Mouse (Mus musculus): ENCODE measurements at regions not wholly inside any gene's neighbourhood (a gene's known extent, or its start where the extent isn't known, plus 50 kb on each side); places are given as distances from the start of the nearest gene placed in this dataset.

- H3K36me3 ChIP-seq (ENCODE audit: control insufficient read depth, insufficient read depth), result no peaks in the 10 kb centered on the region
- H3K4me2 ChIP-seq (ENCODE audit: low read depth), result peak overlapping the region; percentile 32
- H3K4me3 ChIP-seq, result no peak overlapping the region
- no peaks in the 10 kb centered on the region for H3K79me2 ChIP-seq (ENCODE audit: control insufficient read depth, insufficient read depth)
- no peaks in the 10 kb centered on the region for H3K27me3 ChIP-seq (ENCODE audit: control insufficient read depth, insufficient read depth, insufficient read length)
- TF ChIP-seq MYOG (IDR thresholded peaks at IDR 0.05; ENCODE audit: control insufficient read depth in 1 of 3, insufficient read depth in 1 of 3, insufficient read length in 2 of 3, low read depth in 2 of 3) (no peak), MYOD1 (IDR thresholded peaks at IDR 0.05; ENCODE audit: control insufficient read depth in 1 of 3, insufficient read length in 2 of 3, low read depth in 2 of 3) (no peak), MAX (IDR thresholded peaks at IDR 0.05; ENCODE audit: low read depth) (no peak), USF1 (IDR thresholded peaks at IDR 0.05; ENCODE audit: low read depth) (no peak), CEBPB (IDR thresholded peaks at IDR 0.05; ENCODE audit: insufficient read depth, poor library complexity, severe bottlenecking) (no peak), SRF (IDR thresholded peaks at IDR 0.05; ENCODE audit: control insufficient read depth, insufficient read length, low read depth) (no peak), POLR2AphosphoS2 (IDR thresholded peaks at IDR 0.05; ENCODE audit: insufficient read length, low read depth) (no peak), POLR2A (IDR thresholded peaks at IDR 0.05; ENCODE audit: insufficient read length, low read depth) (no peak), TCF12 (IDR thresholded peaks at IDR 0.05; ENCODE audit: insufficient read depth, poor library complexity, severe bottlenecking) (no peak), REST (IDR thresholded peaks at IDR 0.05; ENCODE audit: insufficient read depth, insufficient read length) (no peak), E2F4 (IDR thresholded peaks at IDR 0.05; ENCODE audit: insufficient read depth) (no peak), TCF3 (IDR thresholded peaks at IDR 0.05; ENCODE audit: insufficient read length, low read depth) (no peak)
- no peak overlapping the region for H3ac ChIP-seq (ENCODE audit: control insufficient read depth, insufficient read length)
Observed at GRCm38 (mm10) chr14:47863701-47864100, 215.5 kb downstream of the Ktn1 start.

GRCm38 (mm10) chr14:47867017-47867416 lies 218.8 kb downstream of the Ktn1 start:
- Histone ChIP-seq H3ac (ENCODE audit: control insufficient read depth, insufficient read length) (no peak overlapping the region), H3K79me2 (ENCODE audit: control insufficient read depth, insufficient read depth) (no peaks in the 10 kb centered on the region), H3K4me3 (no peak overlapping the region), H3K36me3 (ENCODE audit: control insufficient read depth, insufficient read depth) (no peaks in the 10 kb centered on the region), H3K4me2 (ENCODE audit: low read depth) (no peak overlapping the region), H3K27me3 (ENCODE audit: control insufficient read depth, insufficient read depth, insufficient read length) (no peaks in the 10 kb centered on the region)
- TF ChIP-seq REST (IDR thresholded peaks at IDR 0.05; ENCODE audit: insufficient read depth, insufficient read length) (peak; percentile 57), POLR2A (IDR thresholded peaks at IDR 0.05; ENCODE audit: insufficient read length, low read depth) (no peak)

DNA sequence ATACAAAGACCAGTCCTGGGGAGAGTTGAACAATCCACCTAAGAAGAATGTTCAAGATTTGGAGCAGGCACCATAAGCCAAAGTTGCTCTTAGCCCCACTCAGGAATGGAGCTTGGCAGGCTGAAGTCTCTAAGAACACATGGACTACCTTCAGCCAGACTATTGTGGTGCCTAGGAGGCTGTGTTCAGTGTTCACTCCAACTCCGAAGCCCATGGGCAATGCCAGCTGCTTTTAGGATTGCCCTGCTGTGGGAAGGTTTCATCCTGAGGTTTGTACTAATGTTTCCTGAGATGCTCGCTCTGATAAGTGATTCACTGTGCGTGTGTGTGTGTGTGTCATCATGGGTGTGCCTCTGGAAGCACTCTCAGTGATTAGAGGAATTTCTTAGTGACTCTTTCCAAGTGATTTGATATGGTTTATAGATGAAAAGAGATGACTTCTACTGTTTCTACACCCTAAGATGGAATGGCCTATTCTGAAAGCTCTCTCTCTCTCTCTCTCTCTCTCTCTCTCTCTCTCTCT lies 220.1 kb downstream of the Ktn1 start:
- Histone ChIP-seq H3K36me3 (ENCODE audit: control insufficient read depth, insufficient read depth) (no peaks in the 10 kb centered on the region), H3K4me2 (ENCODE audit: low read depth) (peak overlapping the region; percentile 41), H3K79me2 (ENCODE audit: control insufficient read depth, insufficient read depth) (no peaks in the 10 kb centered on the region), H3K27me3 (ENCODE audit: control insufficient read depth, insufficient read depth, insufficient read length) (no peaks in the 10 kb centered on the region), H3ac (ENCODE audit: control insufficient read depth, insufficient read length) (no peak overlapping the region), H3K4me3 (no peak overlapping the region)
- TF ChIP-seq CEBPB (IDR thresholded peaks at IDR 0.05; ENCODE audit: insufficient read depth, poor library complexity, severe bottlenecking), result no peak
- peak in 1 of 3 experiments; percentile 57 for TF ChIP-seq MYOD1 (IDR thresholded peaks at IDR 0.05; ENCODE audit: control insufficient read depth in 1 of 3, insufficient read length in 2 of 3, low read depth in 2 of 3)

- Histone ChIP-seq H3K79me2 (ENCODE audit: control insufficient read depth, insufficient read depth) (no peaks in the 10 kb centered on the region), H3K4me3 (no peak overlapping the region), H3K4me2 (ENCODE audit: low read depth) (no peak overlapping the region), H3ac (ENCODE audit: control insufficient read depth, insufficient read length) (no peak overlapping the region), H3K27me3 (ENCODE audit: control insufficient read depth, insufficient read depth, insufficient read length) (no peaks in the 10 kb centered on the region), H3K36me3 (ENCODE audit: control insufficient read depth, insufficient read depth) (no peaks in the 10 kb centered on the region)
- TF ChIP-seq POLR2A (IDR thresholded peaks at IDR 0.05; ENCODE audit: insufficient read length, low read depth) (no peak), MYOG (IDR thresholded peaks at IDR 0.05; ENCODE audit: control insufficient read depth in 1 of 3, insufficient read depth in 1 of 3, insufficient read length in 2 of 3, low read depth in 2 of 3) (no peak), TCF3 (IDR thresholded peaks at IDR 0.05; ENCODE audit: insufficient read length, low read depth) (no peak)
Observed at GRCm38 (mm10) chr14:47876585-47876984, 228.3 kb downstream of the Ktn1 start.

DNA sequence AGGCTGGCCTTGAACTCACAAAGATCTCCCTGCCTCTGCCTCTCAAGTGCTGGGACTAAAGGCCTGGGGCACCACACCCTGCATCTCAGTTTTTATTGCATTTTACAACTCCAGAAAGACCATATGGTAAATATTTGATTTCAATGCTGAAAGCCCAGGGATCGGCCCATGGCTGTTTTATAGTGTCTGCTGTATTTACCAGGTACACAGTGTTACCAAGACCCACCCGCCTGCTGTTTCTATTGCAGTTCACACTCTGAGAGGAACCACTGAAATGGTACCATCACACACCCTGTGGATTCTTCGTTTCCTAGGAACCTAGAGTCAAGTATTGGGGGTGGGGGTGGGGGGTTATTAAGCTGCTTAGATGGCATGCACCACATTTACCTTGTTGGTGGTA lies 228.9 kb downstream of the Ktn1 start:
- Histone ChIP-seq H3K79me2 (ENCODE audit: control insufficient read depth, insufficient read depth) (no peaks in the 10 kb centered on the region), H3ac (ENCODE audit: control insufficient read depth, insufficient read length) (no peak overlapping the region), H3K4me3 (no peak overlapping the region), H3K4me2 (ENCODE audit: low read depth) (no peak overlapping the region), H3K27me3 (ENCODE audit: control insufficient read depth, insufficient read depth, insufficient read length) (no peaks in the 10 kb centered on the region), H3K36me3 (ENCODE audit: control insufficient read depth, insufficient read depth) (no peaks in the 10 kb centered on the region)
- TF ChIP-seq MYOD1 (IDR thresholded peaks at IDR 0.05; ENCODE audit: control insufficient read depth in 1 of 3, insufficient read length in 2 of 3, low read depth in 2 of 3) (no peak), E2F4 (IDR thresholded peaks at IDR 0.05; ENCODE audit: insufficient read depth) (no peak), SRF (IDR thresholded peaks at IDR 0.05; ENCODE audit: control insufficient read depth, insufficient read length, low read depth) (no peak), TCF3 (IDR thresholded peaks at IDR 0.05; ENCODE audit: insufficient read length, low read depth) (no peak), CEBPB (IDR thresholded peaks at IDR 0.05; ENCODE audit: insufficient read depth, poor library complexity, severe bottlenecking) (no peak), TCF12 (IDR thresholded peaks at IDR 0.05; ENCODE audit: insufficient read depth, poor library complexity, severe bottlenecking) (no peak), USF1 (IDR thresholded peaks at IDR 0.05; ENCODE audit: low read depth) (no peak), MYOG (IDR thresholded peaks at IDR 0.05; ENCODE audit: control insufficient read depth in 1 of 3, insufficient read depth in 1 of 3, insufficient read length in 2 of 3, low read depth in 2 of 3) (no peak), MAX (IDR thresholded peaks at IDR 0.05; ENCODE audit: low read depth) (no peak), REST (IDR thresholded peaks at IDR 0.05; ENCODE audit: insufficient read depth, insufficient read length) (no peak), POLR2A (IDR thresholded peaks at IDR 0.05; ENCODE audit: insufficient read length, low read depth) (no peak), POLR2AphosphoS2 (IDR thresholded peaks at IDR 0.05; ENCODE audit: insufficient read length, low read depth) (no peak)

Measured in myocyte (in vitro differentiated cells).